Mouse (Mus musculus) MEL (cell line): ENCODE measurements at regions not wholly inside any gene's neighbourhood (a gene's known extent, or its start where the extent isn't known, plus 50 kb on each side); places are given as distances from the start of the nearest gene placed in this dataset.

Experiments
- DNase-seq: peaks from one replicate; pipeline ENCODE4 v3.0.0; 2011; ENCODE audit warnings: low read depth, low spot score
- H3K27ac ChIP-seq: 2 replicates; pipeline ENCODE4 v1.5.1; 2012; ENCODE audit warnings: low read depth, mild to moderate bottlenecking, control low read depth, low read length, moderate library complexity; ENCODE audit not compliant: control insufficient read depth
- H3K27me3 ChIP-seq, 2 experiments: fragments of 150-350 bp in 1 of 2; sonication (generic) in 1 of 2; 2 replicates each; pipeline ENCODE4 v1.6.1; 2012; ENCODE audit warnings: low read length in 2 of 2, mild to moderate bottlenecking in 2 of 2, improper control_type of control experiment in 1 of 2, moderate library complexity in 1 of 2; ENCODE audit not compliant: insufficient read depth in 2 of 2, control insufficient read depth in 1 of 2
- H3K36me3 ChIP-seq, 2 experiments: 2 replicates each; pipeline ENCODE4 v1.6.1; 2012 to 2014; ENCODE audit warnings: low read length in 2 of 2, improper control_type of control experiment in 1 of 2, inconsistent platforms in 1 of 2, mild to moderate bottlenecking in 1 of 2; ENCODE audit not compliant: insufficient read depth in 2 of 2, control insufficient read depth in 1 of 2
- H3K4me1 ChIP-seq, 2 experiments: fragments of 150-350 bp in 1 of 2; sonication (generic) in 1 of 2; 2 replicates each; pipeline ENCODE4 v1.6.1; 2012; ENCODE audit warnings: low read length in 2 of 2, improper control_type of control experiment in 1 of 2, mild to moderate bottlenecking in 1 of 2; ENCODE audit not compliant: insufficient read depth in 2 of 2, control insufficient read depth in 1 of 2
- H3K4me3 ChIP-seq, 2 experiments: fragments of 150-350 bp in 1 of 2; sonication (generic) in 1 of 2; 2 replicates each; pipeline ENCODE4 v1.5.1; 2012; ENCODE audit warnings: low read depth in 2 of 2, low read length in 2 of 2, mild to moderate bottlenecking in 2 of 2, moderate library complexity in 2 of 2, control low read depth in 1 of 2, improper control_type of control experiment in 1 of 2; ENCODE audit not compliant: control insufficient read depth in 1 of 2, insufficient read depth in 1 of 2
- H3K79me2 ChIP-seq: 2 replicates; pipeline ENCODE4 v1.6.1; 2012; ENCODE audit warnings: mild to moderate bottlenecking, low read length, moderate library complexity; ENCODE audit not compliant: control insufficient read depth, poor library complexity, insufficient read depth
- H3K9ac ChIP-seq: 2 replicates; pipeline ENCODE4 v1.6.1; 2012; ENCODE audit warnings: low read depth, mild to moderate bottlenecking, control low read depth, low read length, moderate library complexity; ENCODE audit not compliant: control insufficient read depth, poor library complexity, severe bottlenecking
- H3K9me3 ChIP-seq: fragments of 150-350 bp; sonication (generic); replicated peaks from 2 replicates; pipeline ENCODE4 v1.6.1; 2012; ENCODE audit warnings: mild to moderate bottlenecking, low read length, improper control_type of control experiment, moderate library complexity; ENCODE audit not compliant: insufficient read depth
- BHLHE40 ChIP-seq: IDR thresholded peaks from 2 replicates; pipeline ENCODE4 v1.6.1; 2012; ENCODE audit warnings: low read depth, mild to moderate bottlenecking, inconsistent platforms, low read length, improper control_type of control experiment, borderline replicate concordance
- CHD2 ChIP-seq: IDR thresholded peaks from 2 replicates; pipeline ENCODE4 v1.6.1; 2011; ENCODE audit warnings: low read length, improper control_type of control experiment
- CTCF ChIP-seq, 3 experiments: IDR thresholded peaks in 2 of 3; conservative IDR thresholded peaks in 1 of 3; 2 replicates each; pipeline ENCODE4 v1.5.1; 2011 to 2012; ENCODE audit warnings: low read length in 3 of 3, low read depth in 2 of 3, mild to moderate bottlenecking in 2 of 3, improper control_type of control experiment in 1 of 3, inconsistent platforms in 1 of 3, mixed read lengths in 1 of 3, moderate library complexity in 1 of 3; ENCODE audit not compliant: control insufficient read depth in 1 of 3, insufficient read depth in 1 of 3, poor library complexity in 1 of 3, severe bottlenecking in 1 of 3
- E2F4 ChIP-seq: IDR thresholded peaks from 2 replicates; pipeline ENCODE4 v1.6.1; 2011; ENCODE audit warnings: low read depth, low read length, improper control_type of control experiment, borderline replicate concordance
- EP300 ChIP-seq, 2 experiments: IDR thresholded peaks; 2 replicates each; pipeline ENCODE4 v1.6.1; 2011; ENCODE audit warnings: improper control_type of control experiment in 2 of 2, low read length in 2 of 2, low read depth in 1 of 2, mild to moderate bottlenecking in 1 of 2
- GABPA ChIP-seq: IDR thresholded peaks from 2 replicates; pipeline ENCODE4 v1.6.1; 2012; ENCODE audit warnings: low read depth, mild to moderate bottlenecking, inconsistent platforms, low read length, improper control_type of control experiment, moderate library complexity
- JUND ChIP-seq: IDR thresholded peaks from 2 replicates; pipeline ENCODE4 v1.6.1; 2011; ENCODE audit warnings: low read depth, mild to moderate bottlenecking, improper control_type of control experiment, low read length
- KAT2A ChIP-seq: conservative IDR thresholded peaks from 2 replicates; pipeline ENCODE4 v1.6.1; 2012; ENCODE audit warnings: low read depth, low read length, improper control_type of control experiment, inconsistent platforms
- MAFK ChIP-seq: IDR thresholded peaks from 2 replicates; pipeline ENCODE4 v1.6.1; 2011; ENCODE audit warnings: low read depth, mild to moderate bottlenecking, low read length, improper control_type of control experiment, borderline replicate concordance
- MEF2A ChIP-seq: IDR thresholded peaks from 2 replicates; pipeline ENCODE4 v1.6.1; 2014; ENCODE audit warnings: low read depth, mild to moderate bottlenecking, inconsistent platforms, low read length, improper control_type of control experiment; ENCODE audit not compliant: poor library complexity, insufficient replicate concordance, severe bottlenecking; ENCODE audit errors: extremely low read depth
- MXI1 ChIP-seq: IDR thresholded peaks from 2 replicates; pipeline ENCODE4 v1.6.1; 2011; ENCODE audit warnings: mild to moderate bottlenecking, low read depth, low read length, improper control_type of control experiment
- MYC ChIP-seq: IDR thresholded peaks from 2 replicates; pipeline ENCODE4 v1.6.1; 2011; ENCODE audit warnings: low read depth, mild to moderate bottlenecking, low read length, improper control_type of control experiment, moderate library complexity
- POLR2A ChIP-seq, 2 experiments: IDR thresholded peaks; 2 replicates each; pipeline ENCODE4 v1.6.1; 2011 to 2012; ENCODE audit warnings: low read length in 2 of 2, mild to moderate bottlenecking in 2 of 2, control low read depth in 1 of 2, improper control_type of control experiment in 1 of 2, low read depth in 1 of 2, moderate library complexity in 1 of 2; ENCODE audit not compliant: control insufficient read depth in 1 of 2, insufficient read depth in 1 of 2, poor library complexity in 1 of 2
- POLR2AphosphoS2 ChIP-seq: IDR thresholded peaks from 2 replicates; pipeline ENCODE4 v1.6.1; 2011; ENCODE audit warnings: low read length, improper control_type of control experiment
- POLR2AphosphoS5 ChIP-seq: IDR thresholded peaks from 2 replicates; pipeline ENCODE4 v1.6.1; 2012; ENCODE audit warnings: low read depth, borderline replicate concordance, mild to moderate bottlenecking, inconsistent platforms, low read length, moderate library complexity, mixed read lengths
- RAD21 ChIP-seq: IDR thresholded peaks from 2 replicates; pipeline ENCODE4 v1.6.1; 2011; ENCODE audit warnings: mild to moderate bottlenecking, low read depth, low read length, improper control_type of control experiment
- RCOR1 ChIP-seq: IDR thresholded peaks from 2 replicates; pipeline ENCODE4 v1.6.1; 2012; ENCODE audit warnings: low read depth, mild to moderate bottlenecking, inconsistent platforms, low read length, improper control_type of control experiment
- SIN3A ChIP-seq: IDR thresholded peaks from 2 replicates; pipeline ENCODE4 v1.6.1; 2012; ENCODE audit warnings: low read length, improper control_type of control experiment, inconsistent platforms
- SMC3 ChIP-seq: IDR thresholded peaks from 2 replicates; pipeline ENCODE4 v1.6.1; 2011; ENCODE audit warnings: low read depth, low read length, improper control_type of control experiment
- TAL1 ChIP-seq: IDR thresholded peaks from 2 replicates; pipeline ENCODE4 v1.6.1; 2012; ENCODE audit warnings: mild to moderate bottlenecking, inconsistent platforms, low read length, moderate library complexity, mixed read lengths
- TBP ChIP-seq: IDR thresholded peaks from 2 replicates; pipeline ENCODE4 v1.8.0; 2011; ENCODE audit warnings: low read depth, low read length, improper control_type of control experiment
- TCF12 ChIP-seq: IDR thresholded peaks from 2 replicates; pipeline ENCODE4 v1.6.1; 2014; ENCODE audit warnings: low read depth, mild to moderate bottlenecking, inconsistent platforms, low read length, improper control_type of control experiment, moderate library complexity
- USF2 ChIP-seq, 2 experiments: IDR thresholded peaks; 2 replicates each; pipeline ENCODE4 v1.6.1; 2011 to 2012; ENCODE audit warnings: improper control_type of control experiment in 2 of 2, low read length in 2 of 2, borderline replicate concordance in 1 of 2, inconsistent platforms in 1 of 2, low read depth in 1 of 2, mild to moderate bottlenecking in 1 of 2; ENCODE audit not compliant: insufficient read depth in 1 of 2
- ZC3H11A ChIP-seq: IDR thresholded peaks from 2 replicates; pipeline ENCODE4 v1.6.1; 2012; ENCODE audit warnings: low read depth, mild to moderate bottlenecking, inconsistent platforms, low read length, improper control_type of control experiment
- ZMIZ1 ChIP-seq: IDR thresholded peaks from 2 replicates; pipeline ENCODE4 v1.6.1; 2012; ENCODE audit warnings: low read depth, mild to moderate bottlenecking, inconsistent platforms, low read length, improper control_type of control experiment, moderate library complexity

DNA sequence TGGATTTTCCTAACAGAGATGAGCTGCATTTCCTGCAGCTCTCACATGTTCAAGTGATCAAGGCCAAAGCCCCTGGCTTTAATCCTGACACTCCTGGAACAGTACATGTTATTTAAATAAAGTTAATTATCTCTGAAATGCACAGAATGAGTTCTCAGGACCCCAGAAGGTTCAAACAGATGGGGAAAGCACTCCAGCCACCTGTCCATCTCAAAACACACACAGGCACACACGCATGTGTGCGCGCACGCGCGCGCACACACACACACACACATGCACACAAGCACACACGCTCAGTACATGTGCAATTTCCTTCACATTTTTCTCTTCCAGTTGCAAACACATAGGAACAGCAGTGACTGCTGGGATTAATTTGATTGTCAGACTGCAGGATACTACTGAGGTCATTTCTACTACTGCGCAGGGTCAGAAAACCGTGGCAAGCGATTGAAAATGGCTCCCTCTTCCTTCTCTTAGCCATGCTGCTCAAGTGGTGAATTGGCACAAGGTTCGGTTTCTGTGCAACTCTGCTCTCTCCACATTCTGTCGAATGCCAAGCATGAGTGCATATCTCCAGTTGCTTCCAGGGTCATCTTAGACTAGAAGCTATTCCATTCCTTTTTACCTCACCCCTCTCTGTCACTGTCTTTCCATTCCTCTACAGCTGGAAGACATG is 175.4 kb downstream of the Htr7 start:
- H3K4me1 ChIP-seq = no peaks in the 10 kb centered on the region
- H3K9ac ChIP-seq = no peak overlapping the region
- H3K79me2 ChIP-seq = no peaks in the 10 kb centered on the region
- H3K9me3 ChIP-seq = no peaks in the 10 kb centered on the region
- no peaks in the 10 kb centered on the region for H3K27me3 ChIP-seq
- H3K27ac ChIP-seq = no peak overlapping the region
- H3K36me3 ChIP-seq = no peaks in the 10 kb centered on the region
- no peak overlapping the region for H3K4me3 ChIP-seq
- TF ChIP-seq MXI1 = no peak
- TF ChIP-seq POLR2AphosphoS2 = no peak
- no peak for TF ChIP-seq E2F4
- no peak for TF ChIP-seq POLR2AphosphoS5
- TF ChIP-seq GABPA = no peak
- TF ChIP-seq ZC3H11A = no peak
- TF ChIP-seq CHD2 = no peak
- TF ChIP-seq RCOR1 = no peak
- no peak for TF ChIP-seq SMC3
- TF ChIP-seq RAD21 = no peak
- no peak for TF ChIP-seq TBP
- TF ChIP-seq MEF2A = no peak
- no peak for DNase-seq

DNA sequence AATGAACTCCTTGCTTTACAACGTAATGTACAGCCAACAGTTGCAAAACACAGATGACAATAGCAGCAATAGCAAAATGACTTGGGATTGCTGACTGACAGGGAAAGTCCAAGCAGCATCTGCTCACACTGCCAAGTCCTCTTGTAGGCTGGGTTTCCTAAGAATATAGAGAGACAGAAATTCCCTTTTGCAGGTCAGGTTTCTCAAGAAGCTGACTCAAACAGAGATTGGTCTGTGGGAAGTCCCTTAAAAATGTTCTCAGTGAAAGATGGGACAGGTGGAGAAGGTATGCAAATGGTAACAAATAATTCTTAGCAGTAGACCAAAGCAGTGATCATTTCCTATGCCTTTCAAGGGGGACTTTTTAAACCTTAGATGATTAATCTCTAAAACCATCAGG is 181.8 kb downstream of the Htr7 start:
- TF ChIP-seq RCOR1 (no peak), JUND (no peak)
- Histone ChIP-seq H3K79me2 (no peaks in the 10 kb centered on the region), H3K36me3 (no peaks in the 10 kb centered on the region), H3K4me1 (no peaks in the 10 kb centered on the region), H3K27me3 (no peaks in the 10 kb centered on the region), H3K4me3 (no peak overlapping the region), H3K27ac (no peak overlapping the region), H3K9ac (no peak overlapping the region), H3K9me3 (no peaks in the 10 kb centered on the region)
- DNase-seq = no peak

DNA sequence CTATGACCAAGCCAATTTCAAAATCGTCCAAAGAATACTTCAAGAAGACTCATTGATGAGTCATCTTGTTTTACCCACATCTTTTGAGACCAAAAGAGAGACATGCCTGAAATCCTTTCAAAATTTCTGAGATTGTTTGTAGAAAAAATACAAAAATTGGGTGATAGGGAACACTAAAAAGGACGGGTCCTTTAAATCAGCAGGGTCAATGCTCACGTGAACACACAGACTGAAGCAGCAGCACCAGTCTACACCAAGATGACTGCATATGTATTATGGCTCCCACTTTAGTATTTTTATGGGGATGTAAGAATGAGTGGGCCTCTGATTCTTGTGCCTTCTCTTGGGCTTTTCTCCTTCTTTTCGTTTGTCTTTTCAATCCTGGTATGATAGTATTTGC is 186.6 kb downstream of the Htr7 start:
- DNase-seq = no peak
- Histone ChIP-seq H3K79me2 (no peaks in the 10 kb centered on the region), H3K4me1 (no peaks in the 10 kb centered on the region), H3K9me3 (no peaks in the 10 kb centered on the region), H3K27ac (no peak overlapping the region), H3K36me3 (no peaks in the 10 kb centered on the region), H3K9ac (no peak overlapping the region), H3K27me3 (no peaks in the 10 kb centered on the region), H3K4me3 (no peak overlapping the region)
- TF ChIP-seq MXI1 = no peak
- no peak for TF ChIP-seq USF2 (IDR thresholded peaks at IDR 0.05; ENCODE audit: borderline replicate concordance in 1 of 2, insufficient read depth in 1 of 2, low read depth in 1 of 2, low read length in 2 of 2)
- TF ChIP-seq POLR2A (IDR thresholded peaks at IDR 0.05; ENCODE audit: control insufficient read depth in 1 of 2, insufficient read depth in 1 of 2, low read depth in 1 of 2, low read length in 2 of 2, poor library complexity in 1 of 2) = no peak
- no peak for TF ChIP-seq RAD21
- TF ChIP-seq JUND = no peak
- no peak for TF ChIP-seq CTCF (IDR thresholded peaks at IDR 0.05 in 2 of 3, conservative IDR thresholded peaks at IDR 0.05 in 1 of 3; ENCODE audit: control insufficient read depth in 1 of 3, insufficient read depth in 1 of 3, low read depth in 2 of 3, low read length in 3 of 3, poor library complexity in 1 of 3, severe bottlenecking in 1 of 3)
- no peak for TF ChIP-seq KAT2A
- TF ChIP-seq RCOR1 = no peak
- no peak for TF ChIP-seq ZMIZ1
- no peak for TF ChIP-seq BHLHE40
- no peak for TF ChIP-seq TAL1
- TF ChIP-seq SIN3A = no peak
- no peak for TF ChIP-seq MYC
- TF ChIP-seq GABPA = no peak
- TF ChIP-seq POLR2AphosphoS5 = no peak
- no peak for TF ChIP-seq EP300 (IDR thresholded peaks at IDR 0.05; ENCODE audit: low read depth in 1 of 2, low read length in 2 of 2)
- no peak for TF ChIP-seq TCF12
- no peak for TF ChIP-seq MAFK
- TF ChIP-seq MEF2A = no peak
